Mouse (Mus musculus): Measurements from ENCODE around the gene Wfikkn2. TPM values are rescaled to one million over a fixed set of nuclear protein-coding genes. Genes with fewer than 3 reads are reported as not detected.

Wfikkn2 gene
- total RNA-seq, 2 experiments from 2014 or later, result 0.68 to 0.77 TPM

- no peak for DNase-seq (ENCODE audit: low spot score in 2 of 2)
These were observed 17.4 kb downstream of the Wfikkn2 start for GRCm38 (mm10) chr11:94228416-94228815.

- peak in 1 of 2 experiments; percentile 73 for DNase-seq (ENCODE audit: low spot score in 2 of 2)
These were observed 19.8 kb downstream of the Wfikkn2 start for GRCm38 (mm10) chr11:94225985-94226384.

GRCm38 (mm10) chr11:94223531-94223930, 22.3 kb downstream of the Wfikkn2 start:
- no peak for DNase-seq (ENCODE audit: low spot score in 2 of 2)

GRCm38 (mm10) chr11:94221257-94221656, 24.5 kb downstream of the Wfikkn2 start:
- no peak for DNase-seq (ENCODE audit: low spot score in 2 of 2)

- DNase-seq (ENCODE audit: low spot score in 2 of 2), result no peak
These were observed 29.6 kb downstream of the Wfikkn2 start for GRCm38 (mm10) chr11:94216247-94216646.

- DNase-seq (ENCODE audit: low spot score in 2 of 2), result no peak
These were observed 30.2 kb downstream of the Wfikkn2 start for GRCm38 (mm10) chr11:94215581-94215980.

- peak in 1 of 2 experiments; percentile 39 for DNase-seq (ENCODE audit: low spot score in 2 of 2)
These were observed 31.8 kb downstream of the Wfikkn2 start for GRCm38 (mm10) chr11:94213735-94214594.

- no peak for DNase-seq (ENCODE audit: low spot score in 2 of 2)
These were observed 32.8 kb downstream of the Wfikkn2 start for GRCm38 (mm10) chr11:94212997-94213396.

- no peak for DNase-seq (ENCODE audit: low spot score in 2 of 2)
These were observed 33.3 kb downstream of the Wfikkn2 start for GRCm38 (mm10) chr11:94212489-94212836.

- peak; percentile 32 to 72 for DNase-seq (ENCODE audit: low spot score in 2 of 2)
These were observed 33.9 kb downstream of the Wfikkn2 start for GRCm38 (mm10) chr11:94211651-94212488.

GRCm38 (mm10) chr11:94211124-94211603, 34.6 kb downstream of the Wfikkn2 start, which contains the start of gene Tob1:
TSS of gene Tob1 (plus strand) at chr11:94211454.
- peak; percentile 98 for DNase-seq (ENCODE audit: low spot score in 2 of 2)

GRCm38 (mm10) chr11:94210191-94211086, 35.4 kb downstream of the Wfikkn2 start:
- DNase-seq (ENCODE audit: low spot score in 2 of 2), result peak; percentile 84 to 95

GRCm38 (mm10) chr11:94209695-94210131, 36.1 kb downstream of the Wfikkn2 start:
- DNase-seq (ENCODE audit: low spot score in 2 of 2), result peak in 1 of 2 experiments; percentile 53

- no peak for DNase-seq (ENCODE audit: low spot score in 2 of 2)
These were observed 36.8 kb downstream of the Wfikkn2 start for GRCm38 (mm10) chr11:94208811-94209675.

- DNase-seq (ENCODE audit: low spot score in 2 of 2), result no peak
These were observed 39.2 kb downstream of the Wfikkn2 start for GRCm38 (mm10) chr11:94206398-94207114.

- no peak for DNase-seq (ENCODE audit: low spot score in 2 of 2)
These were observed 42.7 kb downstream of the Wfikkn2 start for GRCm38 (mm10) chr11:94203066-94203465.

- no peak for DNase-seq (ENCODE audit: low spot score in 2 of 2)
These were observed 43.7 kb downstream of the Wfikkn2 start for GRCm38 (mm10) chr11:94202106-94202505.

- DNase-seq (ENCODE audit: low spot score in 2 of 2), result no peak
These were observed 45.4 kb downstream of the Wfikkn2 start for GRCm38 (mm10) chr11:94200422-94200821.

GRCm38 (mm10) chr11:94199771-94200170, 46.0 kb downstream of the Wfikkn2 start:
- DNase-seq (ENCODE audit: low spot score in 2 of 2), result no peak

All from layer of hippocampus, adult 18-20 months (tissue).